Mouse (Mus musculus) liver, postnatal 0 days (tissue): ENCODE results near the gene Cbln3. TPM values are rescaled to one million over a fixed set of nuclear protein-coding genes. Genes with fewer than 3 reads are reported as not detected.

Experiments used
- ATAC-seq: fragments of 200-750 bp; cut with Nextera tagmentation; 2 replicates; pipeline ENCODE4 v1.8.0; 2017; ENCODE audit warnings: mild to moderate bottlenecking, moderate library complexity
- DNase-seq: peaks from one replicate; pipeline ENCODE4 v3.0.0-alpha.2; 2016
- H3K27ac ChIP-seq: fragments of 300-500 bp; sonication (generic); 2 replicates; pipeline ENCODE4 v1.5.1; 2014; ENCODE audit warnings: antibody characterized with exemption, moderate library complexity, mild to moderate bottlenecking, low read depth
- H3K27me3 ChIP-seq: fragments of 300-500 bp; sonication (generic); 2 replicates; pipeline ENCODE4 v1.6.1; 2014; ENCODE audit warnings: low read length, control low read depth, mixed read lengths; ENCODE audit not compliant: insufficient read depth
- H3K36me3 ChIP-seq: fragments of 300-500 bp; sonication (generic); replicated peaks from 2 replicates; pipeline ENCODE4 v1.6.1; 2014; ENCODE audit warnings: mild to moderate bottlenecking, control low read depth, low read length, moderate library complexity, mixed read lengths; ENCODE audit not compliant: insufficient read depth
- H3K4me1 ChIP-seq: fragments of 300-500 bp; sonication (generic); 2 replicates; pipeline ENCODE4 v1.6.1; 2014; ENCODE audit warnings: antibody characterized with exemption, mild to moderate bottlenecking, control low read depth; ENCODE audit not compliant: insufficient read depth
- H3K4me2 ChIP-seq: fragments of 300-500 bp; sonication (generic); 2 replicates; pipeline ENCODE4 v1.6.1; 2014; ENCODE audit warnings: low read depth, mild to moderate bottlenecking, low read length, moderate library complexity, mixed read lengths
- H3K4me3 ChIP-seq: fragments of 300-500 bp; sonication (generic); 2 replicates; pipeline ENCODE4 v1.5.1; 2014; ENCODE audit warnings: low read depth, low read length
- H3K9ac ChIP-seq: fragments of 300-500 bp; sonication (generic); replicated peaks from 2 replicates; pipeline ENCODE4 v1.6.1; 2014; ENCODE audit warnings: mild to moderate bottlenecking, moderate library complexity
- H3K9me3 ChIP-seq: fragments of 300-500 bp; sonication (generic); 2 replicates; pipeline ENCODE4 v1.6.1; 2016; ENCODE audit warnings: mild to moderate bottlenecking, control low read depth, low read length, mixed read lengths
- CTCF ChIP-seq: sonication (generic); IDR thresholded peaks from 2 replicates; pipeline ENCODE4 v1.5.1; 2016; ENCODE audit warnings: antibody characterized with exemption, low read depth
- EP300 ChIP-seq: IDR thresholded peaks from 2 replicates; pipeline ENCODE4 v1.6.1; 2016; ENCODE audit warnings: antibody characterized with exemption, low read depth, mild to moderate bottlenecking
- WGBS: fragments of 180-500 bp; shearing (Covaris S2); extraction: QIAGEN DNeasy Blood & Tissue Kit; methylation state at CpG from one replicate; pipeline ENCODE4 v1.1.7; 2014; ENCODE audit not compliant: insufficient replicate concordance; 5-methylcytosine and 5-hydroxymethylcytosine counted together
- polyA plus RNA-seq: library from polyadenylated mRNA; unstranded; fragments of >200 nt; fragmentation: Nextera tagmentation; extraction: Ambion mirVana; gene quantifications from 2 replicates; pipeline ENCODE4 v1.2.1, GENCODE M21; 2015

Cbln3 gene
- 0.29 and 0.40 TPM in 2 replicates for polyA plus RNA-seq

DNA sequence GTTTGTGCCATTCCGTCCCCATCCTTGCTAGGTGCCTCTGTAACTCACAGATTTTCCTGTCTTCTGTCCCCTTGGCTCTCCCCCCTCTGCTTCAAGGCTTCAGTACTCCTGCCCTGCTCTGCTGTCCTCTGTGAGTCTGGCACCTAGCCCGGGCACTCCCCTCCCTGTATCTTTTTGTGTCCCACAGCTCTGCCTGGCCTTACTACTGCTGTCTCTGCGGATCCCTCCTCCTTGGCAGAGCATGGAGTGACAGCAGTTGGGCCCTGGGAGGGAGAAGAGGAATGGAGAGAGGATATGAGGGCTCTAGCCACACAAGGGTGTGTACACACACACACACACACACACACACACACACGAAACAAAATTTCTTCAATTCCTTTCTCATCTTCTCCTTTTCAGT, at the start of gene Cbln3:
Cbln3 (minus strand) TSS at position 227 of the 400 bp plus-strand sequence.
- H3K9ac ChIP-seq, result peak within 1 kb of the TSS; percentile 92
- peak within 1 kb of the TSS; percentile 74 for H3K4me3 ChIP-seq
- H3K27ac ChIP-seq, result peak within 1 kb of the TSS; percentile 98
- TF ChIP-seq EP300 (no peak), CTCF (no peak)
- WGBS, result 30% methylated on average over 4 of the region's 4 CpGs
- H3K4me1 ChIP-seq, result peaks cover 40% of the 10 kb centered on the region
- H3K4me2 ChIP-seq, result peak within 1 kb of the TSS; percentile 77
- no peaks in the 10 kb centered on the region for H3K27me3 ChIP-seq
- DNase-seq (peak; percentile 70), ATAC-seq (peak; percentile 8)
- H3K36me3 ChIP-seq, result peaks cover 29% of the 10 kb centered on the region
- H3K9me3 ChIP-seq, result no peaks in the 10 kb centered on the region

DNA sequence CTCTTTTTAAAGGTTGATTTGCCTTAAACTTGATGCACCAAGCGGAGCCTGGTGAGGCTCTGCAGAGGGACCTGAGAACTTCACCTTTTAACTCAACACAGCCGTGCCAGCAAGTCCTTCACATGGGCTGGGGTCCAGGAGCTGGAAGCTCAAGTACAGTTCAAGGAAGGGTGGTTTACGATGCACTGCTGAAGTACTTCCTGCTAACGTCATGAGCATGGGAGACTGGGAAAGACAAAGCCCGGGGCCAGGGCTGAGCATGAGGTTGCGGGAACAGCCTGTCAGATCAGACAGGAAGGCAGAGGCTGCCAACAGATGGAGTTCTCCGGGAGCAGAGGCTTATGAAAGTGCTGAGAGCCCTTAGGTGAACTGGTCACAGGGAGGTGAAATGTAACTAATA, 49.4 kb upstream of the Cbln3 start:
- no peak for DNase-seq
- Histone ChIP-seq H3K4me1 (no peaks in the 10 kb centered on the region), H3K36me3 (no peaks in the 10 kb centered on the region), H3K27me3 (no peaks in the 10 kb centered on the region), H3K27ac (no peak overlapping the region), H3K4me2 (no peak overlapping the region), H3K9ac (no peak overlapping the region), H3K4me3 (no peak overlapping the region), H3K9me3 (no peaks in the 10 kb centered on the region)
- WGBS, result 42% methylated on average over 7 of the region's 7 CpGs
- ATAC-seq, result peak; percentile 29; the same call in 1 of the 2 replicates
- TF ChIP-seq EP300, result no peak
- TF ChIP-seq CTCF, result no peak

DNA sequence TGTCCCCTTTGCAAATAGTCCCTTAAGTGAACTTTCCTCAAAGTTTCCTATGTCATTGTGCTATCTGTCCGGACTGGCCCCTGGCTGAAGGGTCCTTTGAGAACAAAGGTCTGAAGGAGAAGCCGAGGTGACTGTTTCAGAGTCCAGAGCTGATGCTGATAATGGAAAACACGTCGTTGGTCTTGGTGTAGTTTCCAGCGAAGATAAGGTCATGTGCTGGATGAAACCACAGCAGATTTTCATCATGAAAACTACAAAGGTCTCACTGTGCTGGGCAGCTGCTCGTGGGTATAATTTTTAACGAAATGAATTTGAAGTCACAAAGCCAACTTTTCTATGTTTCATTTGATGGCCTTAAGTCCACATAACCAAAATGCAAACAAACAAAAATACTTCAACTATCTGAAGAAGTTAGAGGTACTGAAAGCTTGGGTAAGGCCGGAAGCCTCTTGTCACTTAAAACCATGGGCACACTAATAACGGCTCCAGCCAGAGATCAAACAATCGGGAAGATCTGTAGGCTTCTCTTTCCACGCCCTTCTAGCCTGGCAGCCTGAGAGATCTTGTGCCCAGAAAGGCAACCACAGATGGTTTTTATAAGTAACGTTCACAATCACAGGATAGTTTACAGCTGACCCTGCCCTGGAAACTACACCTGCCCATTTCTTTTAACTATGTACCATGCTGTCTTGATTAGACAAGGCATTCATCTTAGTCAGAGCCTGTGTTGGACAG, 45.2 kb upstream of the Cbln3 start:
- Histone ChIP-seq H3K4me2 (no peak overlapping the region), H3K9me3 (no peaks in the 10 kb centered on the region), H3K27ac (no peak overlapping the region), H3K4me1 (no peaks in the 10 kb centered on the region), H3K36me3 (no peaks in the 10 kb centered on the region), H3K4me3 (no peak overlapping the region), H3K27me3 (no peaks in the 10 kb centered on the region), H3K9ac (no peak overlapping the region)
- 46% methylated on average over 12 of the region's 12 CpGs for WGBS
- TF ChIP-seq CTCF (no peak), EP300 (no peak; the same call in 1 of the 2 replicates)
- DNase-seq (no peak), ATAC-seq (no peak)

DNA sequence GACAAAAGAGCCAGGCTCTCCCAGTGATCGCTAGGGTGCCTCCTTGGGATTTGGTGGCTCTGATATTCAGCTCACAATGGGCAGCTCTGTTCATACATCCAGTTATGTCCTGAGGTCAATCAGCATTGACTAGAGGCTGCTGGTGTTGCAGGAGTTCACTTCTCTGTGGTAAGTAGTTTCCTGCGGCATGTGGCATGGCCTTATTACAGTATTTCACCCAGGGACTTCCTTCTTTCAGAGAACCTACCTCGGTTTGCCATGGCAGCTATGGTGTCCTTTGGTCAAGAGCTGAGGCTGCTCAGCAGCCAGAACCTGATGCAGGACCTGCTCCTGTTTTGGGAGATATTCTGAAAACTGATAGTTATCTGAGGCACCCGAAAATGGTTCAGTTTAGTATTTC, 42.7 kb upstream of the Cbln3 start:
- ATAC-seq (no peak), DNase-seq (no peak)
- Histone ChIP-seq H3K4me3 (no peak overlapping the region), H3K9me3 (no peaks in the 10 kb centered on the region), H3K27ac (no peak overlapping the region), H3K4me2 (no peak overlapping the region), H3K36me3 (no peaks in the 10 kb centered on the region), H3K9ac (no peak overlapping the region), H3K4me1 (no peaks in the 10 kb centered on the region), H3K27me3 (no peaks in the 10 kb centered on the region)
- TF ChIP-seq CTCF, result no peak
- no peak for TF ChIP-seq EP300
- WGBS, result 45% methylated on average over 4 of the region's 4 CpGs

DNA sequence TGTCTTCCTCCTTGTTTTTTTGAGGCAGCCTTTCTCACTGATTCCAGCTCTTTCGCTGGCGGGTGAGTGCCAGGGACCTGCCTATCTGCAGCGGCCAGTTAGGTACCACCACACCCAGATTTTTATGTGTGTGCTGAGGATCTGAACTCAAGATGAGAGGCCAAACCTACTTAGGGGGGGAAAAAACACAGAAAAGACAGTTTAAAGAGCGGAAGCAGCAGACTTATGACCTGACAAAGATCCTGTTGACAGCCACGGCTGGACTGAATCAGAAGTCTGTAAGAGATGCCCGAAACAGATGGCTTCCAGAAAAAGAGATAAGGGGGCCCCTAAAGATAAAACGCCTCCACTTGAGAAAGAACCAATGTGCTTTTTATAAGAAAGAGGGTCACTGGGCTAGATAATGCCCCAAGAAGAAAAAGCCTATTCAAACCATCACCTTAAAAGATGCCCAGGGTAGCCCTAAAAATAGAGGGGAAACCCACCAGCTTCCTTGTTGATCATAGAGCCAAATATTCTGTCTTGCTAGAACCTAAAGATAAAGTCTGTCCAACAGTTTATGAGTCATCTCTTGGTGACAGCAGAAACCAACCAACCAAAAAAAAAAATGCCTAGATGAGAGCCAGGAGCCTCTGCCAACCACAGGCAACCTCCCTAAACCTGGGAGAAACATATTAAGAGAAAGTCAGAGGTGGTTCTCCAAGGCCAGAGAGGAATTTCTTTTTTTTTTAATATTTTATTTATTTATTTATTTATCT, 38.5 kb upstream of the Cbln3 start:
- DNase-seq, result peak; percentile 43
- Histone ChIP-seq H3K9me3 (no peaks in the 10 kb centered on the region), H3K4me1 (no peaks in the 10 kb centered on the region), H3K4me2 (peak overlapping the region; percentile 44), H3K36me3 (no peaks in the 10 kb centered on the region), H3K27ac (peak overlapping the region; percentile 44; the same call in 1 of the 2 replicates), H3K27me3 (no peaks in the 10 kb centered on the region), H3K4me3 (no peak overlapping the region; the same call in 1 of the 2 replicates), H3K9ac (no peak overlapping the region)
- peak; percentile 81 for ATAC-seq
- 32% methylated on average over 7 of the region's 7 CpGs for WGBS
- TF ChIP-seq CTCF (no peak), EP300 (peak; percentile 70)
